ENCODE assay signal across 8 mouse cellular contexts in the genomic region with DNA sequence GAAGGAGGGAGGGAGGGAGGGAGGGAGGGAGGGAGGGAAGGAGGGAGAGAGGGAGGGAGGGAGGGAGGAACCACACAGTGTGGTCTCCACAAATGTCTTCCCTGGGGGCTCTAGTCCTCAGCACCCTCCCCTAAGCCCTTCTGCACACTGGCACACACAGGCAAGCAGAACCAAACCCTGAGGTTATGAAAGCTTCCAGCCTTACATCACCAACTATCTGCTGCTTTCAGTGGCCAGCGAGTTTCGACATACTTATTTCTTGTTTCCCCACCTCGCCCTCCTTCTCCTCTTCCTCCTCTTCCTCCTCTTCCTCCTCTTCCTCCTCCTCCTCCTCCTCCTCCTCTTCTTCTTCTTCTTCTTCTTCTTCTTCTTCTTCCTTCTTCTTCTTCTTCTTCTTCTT. TPM values are rescaled to one million over a fixed set of nuclear protein-coding genes. Genes with fewer than 3 reads are reported as not detected.
A peak's percentile ranks its signal among the peaks of the same experiment; 100 is the strongest.
DNase-seq lines count a peak whose midpoint lies in the region; ATAC-seq and TF ChIP-seq lines count a peak whose summit lies in the region.
"Not testable (repeated sequence)": the region's sequence is repeated elsewhere in the genome, so short reads cannot be mapped to it uniquely, and the experiment has no call there.

No protein-coding gene starts in this region.

- not testable (repeated sequence) for ATAC-seq in liver, embryonic 12.5 days
- ATAC-seq in liver, postnatal 0 days, result peak; percentile 54
- ATAC-seq in megakaryocyte progenitor cell, adult 5-6 weeks (replicated peaks; ENCODE audit: poor library complexity), result peak; percentile 76

- H3K9ac ChIP-seq in liver, embryonic 12.5 days; liver, postnatal 0 days (replicated peaks): not testable (repeated sequence)

- not testable (repeated sequence) for H3K9me3 ChIP-seq in heart, embryonic 10.5 days; liver, embryonic 12.5 days (replicated peaks); liver, postnatal 0 days (ENCODE audit: low read length)

- not testable (repeated sequence) for TF ChIP-seq EP300 in liver, postnatal 0 days (IDR thresholded peaks at IDR 0.05; ENCODE audit: low read depth)

- peak overlapping the region; percentile 99 for H3K27ac ChIP-seq in brown adipose tissue, adult 24 weeks (replicated peaks; ENCODE audit: low read depth, low read length)
- peak overlapping the region; percentile 31; the same call in 1 of the 2 replicates for H3K27ac ChIP-seq in heart, embryonic 10.5 days
- H3K27ac ChIP-seq in liver, embryonic 12.5 days, result 0 out of 2 replicates have a peak overlapping the region, but pooled peaks have one; percentile 57
- peak overlapping the region; percentile 96 for H3K27ac ChIP-seq in liver, postnatal 0 days (ENCODE audit: low read depth)
- H3K27ac ChIP-seq in spleen, adult 2 months (ENCODE audit: insufficient read depth, low read length), result peak overlapping the region; percentile 13; the same call in 1 of the 2 replicates

- TF ChIP-seq POLR2A in spleen, adult 2 months (IDR thresholded peaks at IDR 0.05; ENCODE audit: low read depth, low read length), result not testable (repeated sequence)

- TF ChIP-seq CTCF in liver, postnatal 0 days (IDR thresholded peaks at IDR 0.05; ENCODE audit: low read depth); spleen, adult 2 months (IDR thresholded peaks at IDR 0.05; ENCODE audit: extremely low read depth, insufficient read depth, insufficient read length, insufficient replicate concordance): not testable (repeated sequence)

- WGBS in heart, embryonic 10.5 days, result 70% methylated on average over 3 of the region's 3 CpGs
- 32% methylated on average over 3 of the region's 3 CpGs for WGBS in liver, embryonic 12.5 days (ENCODE audit: insufficient replicate concordance)
- WGBS in liver, postnatal 0 days (ENCODE audit: insufficient replicate concordance), result 24% methylated on average over 3 of the region's 3 CpGs
- WGBS in spleen, adult 2 months, result 44% methylated on average over 3 of the region's 3 CpGs

- not testable (repeated sequence) for H3K36me3 ChIP-seq in heart, embryonic 10.5 days; liver, embryonic 12.5 days; liver, postnatal 0 days (replicated peaks; ENCODE audit: insufficient read depth, low read length); spleen, adult 2 months (ENCODE audit: control insufficient read depth, insufficient read depth, low read length)

- H3K4me2 ChIP-seq in liver, embryonic 12.5 days, result not testable (repeated sequence)
- peak overlapping the region; percentile 54; the same call in 1 of the 2 replicates for H3K4me2 ChIP-seq in liver, postnatal 0 days (ENCODE audit: low read depth, low read length)

- peaks cover 22% of the 10 kb centered on the region for H3K4me1 ChIP-seq in brown adipose tissue, adult 24 weeks (ENCODE audit: control insufficient read depth, insufficient read depth, insufficient read length, low read length)
- H3K4me1 ChIP-seq in heart, embryonic 10.5 days, result peaks cover 77% of the 10 kb centered on the region
- H3K4me1 ChIP-seq in liver, embryonic 12.5 days, result peaks cover 52% of the 10 kb centered on the region
- peaks cover 50% of the 10 kb centered on the region for H3K4me1 ChIP-seq in liver, postnatal 0 days (ENCODE audit: insufficient read depth)
- H3K4me1 ChIP-seq in spleen, adult 2 months (ENCODE audit: control insufficient read depth, insufficient read depth, insufficient read length), result peaks cover 32% of the 10 kb centered on the region; the same call in 1 of the 2 replicates

- DNase-seq in adipocyte (ENCODE audit: low spot score), result peak; percentile 48
- not testable (repeated sequence) for DNase-seq in heart, embryonic 10.5 days (ENCODE audit: low spot score); spleen, adult 2 months (ENCODE audit: low read depth in 1 of 2, low spot score in 2 of 2)
- peak; percentile 40 for DNase-seq in liver, postnatal 0 days
- DNase-seq in lung, postnatal 36 days, result peak; percentile 54

- H3K4me3 ChIP-seq in brown adipose tissue, adult 24 weeks (ENCODE audit: insufficient read depth, low read depth, low read length); heart, embryonic 10.5 days; liver, embryonic 12.5 days; liver, postnatal 0 days (ENCODE audit: low read depth, low read length); spleen, adult 2 months (ENCODE audit: extremely low read depth, insufficient read depth, insufficient read length): not testable (repeated sequence)

- not testable (repeated sequence) for H3K27me3 ChIP-seq in heart, embryonic 10.5 days (ENCODE audit: insufficient read depth, poor library complexity, severe bottlenecking); liver, embryonic 12.5 days (replicated peaks); liver, postnatal 0 days (ENCODE audit: insufficient read depth, low read length); spleen, adult 2 months (ENCODE audit: control insufficient read depth, insufficient read depth, low read length)

RNA-seq across cellular contexts. Expression of a gene that starts 19.6 kb away (rescaled TPM):
- polyA plus RNA-seq in brown adipose tissue, adult 24 weeks (2012; ENCODE audit: insufficient read depth, insufficient read length, missing spikeins), result 895 and 923 TPM in 2 replicates
- polyA plus RNA-seq in heart, embryonic 10.5 days (2016; fragmentation: Nextera tagmentation; extraction: Ambion mirVana), result 21.8 and 27.6 TPM in 2 replicates
- 33.1 and 33.9 TPM in 2 replicates for polyA plus RNA-seq in liver, embryonic 12.5 days (2016; fragmentation: Nextera tagmentation; extraction: Ambion mirVana)
- 27.1 and 30.7 TPM in 2 replicates for polyA plus RNA-seq in liver, postnatal 0 days (2015; fragmentation: Nextera tagmentation; extraction: Ambion mirVana)
- 124 and 129 TPM in 2 replicates for total RNA-seq in megakaryocyte progenitor cell, adult 5-6 weeks (2015)
- 125 and 139 TPM in 2 replicates for total RNA-seq in megakaryocyte progenitor cell, adult 5-6 weeks (2017)
- polyA plus RNA-seq in spleen, adult 2 months (2012; rRNA removed), result 49.2 and 65.2 TPM in 2 replicates

Comparison
In these comparisons a context has a peak if more than half of its experiments do, and no peak if none do; other contexts are left out.
1. H3K27ac ChIP-seq: peak in every context shown above with its lines; median percentile 99 in brown adipose tissue, adult 24 weeks; 96 in liver, postnatal 0 days; 57 in liver, embryonic 12.5 days; 31 in heart, embryonic 10.5 days; 13 in spleen, adult 2 months.
2. RNA of a gene that starts 19.6 kb away (polyA plus RNA-seq): 895 to 923 TPM in brown adipose tissue, adult 24 weeks; 49.2 to 65.2 TPM in spleen, adult 2 months, 33.1 to 33.9 TPM in liver, embryonic 12.5 days, 27.1 to 30.7 TPM in liver, postnatal 0 days and 21.8 to 27.6 TPM in heart, embryonic 10.5 days; every median in the first group is over 10 times any median in the second.